Mouse (Mus musculus) layer of hippocampus, adult 8-10 months (tissue): ENCODE results near the gene Gm3604. TPM values are rescaled to one million over a fixed set of nuclear protein-coding genes. Genes with fewer than 3 reads are reported as not detected.
A peak's percentile ranks its signal among the peaks of the same experiment; 100 is the strongest.
"Not testable (repeated sequence)": the region's sequence is repeated elsewhere in the genome, so short reads cannot be mapped to it uniquely, and the experiment has no call there.

Experiments used
- DNase-seq, 2 experiments: peaks; one replicate each; pipeline ENCODE4 v3.0.0; 2022; ENCODE audit warnings: low spot score in 2 of 2
- microRNA-seq, 2 experiments: library from miRNA; unstranded; fragments of <30 nt; microRNA quantifications; one replicate each; pipeline ENCODE4 v1.2.0; 2022
- total RNA-seq, 4 experiments: library from RNA; stranded (reverse); gene quantifications; 2 replicates each; pipeline ENCODE4 v1.2.4; 2022

Gm3604 gene
- total RNA-seq: 1 to 10 TPM in 2 of 4 experiments, under 1 TPM in 2; 0.83 to 1.7 (median 1.0) TPM

- DNase-seq: peak; percentile 1 to 2
These were observed at the start of gene Gm3604 for GRCm38 (mm10) chr13:62382952-62383351. Gene Gm3604 (minus strand): TSS chr13:62383177.

- DNase-seq: not testable (repeated sequence)
These were observed 16.2 kb upstream of the Gm3604 start for GRCm38 (mm10) chr13:62399206-62399605.

- not testable (repeated sequence) for DNase-seq
These were observed 7.2 kb upstream of the Gm3604 start for GRCm38 (mm10) chr13:62390076-62390620.

GRCm38 (mm10) chr13:62331786-62332185, 51.2 kb downstream of the Gm3604 start:
- DNase-seq: no peak

GRCm38 (mm10) chr13:62331381-62331780, 51.6 kb downstream of the Gm3604 start:
- DNase-seq: no peak

Small RNA genes within 50 kb of the gene (microRNA-seq; reads per million reads assigned to microRNA genes)
- 0 reads per million in 2 experiments for gene Gm25933

Other genes with a start within 250 kb of the Gm3604 start
- gene Gm49359, start 83.7 kb upstream of the Gm3604 start, total RNA-seq: 10 to 100 TPM; 11.2 to 15.7 (median 15.4) TPM
- under 1 TPM in 1 of 4 experiments, not detected in 3; 0.61 TPM for gene Zfp935, start 175.3 kb upstream of the Gm3604 start, total RNA-seq
- 1 to 10 TPM; 6.3 to 9.6 (median 8.2) TPM for gene Zfp934, start 188.0 kb upstream of the Gm3604 start, total RNA-seq
- 1 to 10 TPM; 4.5 to 5.8 (median 5.1) TPM for gene 6720489N17Rik, start 241.0 kb upstream of the Gm3604 start, total RNA-seq